Mouse (Mus musculus): ENCODE measurements around the gene Scn3a. TPM values are rescaled to one million over a fixed set of nuclear protein-coding genes. Genes with fewer than 3 reads are reported as not detected.
"Not testable (repeated sequence)": the region's sequence is repeated elsewhere in the genome, so short reads cannot be mapped to it uniquely, and the experiment has no call there.

The Scn3a gene
- polyA plus RNA-seq, 1 experiment from 2014 or later, result 3.6 TPM

- peak overlapping the region; percentile 24 for H3K4me3 ChIP-seq (replicated peaks)
- H3K27me3 ChIP-seq (replicated peaks), result no peaks in the 10 kb centered on the region
- 39% methylated on average over 11 of the region's 11 CpGs for WGBS
- peak overlapping the region; percentile 48; the same call in 1 of the 2 replicates for H3K27ac ChIP-seq
- ATAC-seq, result peak; percentile 93
- no peak overlapping the region for H3K9ac ChIP-seq
- no peaks in the 10 kb centered on the region for H3K4me1 ChIP-seq (replicated peaks)
- H3K4me2 ChIP-seq (replicated peaks), result peak overlapping the region; percentile 47
- H3K9me3 ChIP-seq, result no peaks in the 10 kb centered on the region
- H3K36me3 ChIP-seq, result no peaks in the 10 kb centered on the region
Measured at GRCm38 (mm10) chr2:65471311-65471882, 96.0 kb downstream of the Scn3a start.

DNA sequence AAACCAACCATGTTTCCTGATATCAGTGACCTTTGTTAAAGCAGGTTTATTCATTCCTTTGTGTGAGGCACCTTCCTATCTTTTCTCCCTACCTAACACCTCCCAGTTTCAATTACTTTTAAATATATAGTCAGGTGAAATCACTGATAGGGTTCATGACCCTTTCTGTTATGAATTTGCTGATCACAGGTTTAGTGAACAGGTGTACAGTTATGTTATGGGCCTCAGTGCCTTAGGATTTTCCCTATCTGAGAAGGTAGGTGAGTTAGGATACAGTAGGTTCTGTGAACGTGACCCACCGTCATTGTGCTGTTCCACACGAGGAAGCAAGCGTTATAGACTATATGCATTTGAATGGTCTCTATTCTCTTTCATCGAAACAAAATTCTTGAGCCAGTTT lies 101.7 kb downstream of the Scn3a start:
- peak; percentile 67 for ATAC-seq
- H3K4me1 ChIP-seq (replicated peaks), result no peaks in the 10 kb centered on the region

DNA sequence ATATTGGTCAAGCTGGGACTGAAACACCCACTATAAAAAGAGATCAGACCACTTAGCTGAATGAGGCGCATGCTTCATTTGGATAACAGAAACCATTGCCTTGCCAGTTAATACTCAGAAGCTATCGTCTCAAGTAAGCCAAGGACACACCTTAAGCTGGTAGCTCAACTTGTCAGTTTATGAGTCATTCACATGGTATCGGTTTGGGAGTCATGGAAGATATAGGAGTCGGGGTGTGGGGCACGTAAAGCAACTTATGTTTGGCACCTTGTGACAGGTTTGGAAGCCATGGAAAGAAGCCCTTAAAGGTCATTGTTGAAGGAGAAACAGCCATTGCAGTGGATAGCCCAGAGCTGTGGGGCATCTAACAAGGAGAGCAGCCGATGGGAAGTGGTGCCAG lies 113.7 kb downstream of the Scn3a start:
- 89% methylated on average over 6 of the region's 6 CpGs for WGBS
- H3K27me3 ChIP-seq (replicated peaks), result no peaks in the 10 kb centered on the region
- no peak overlapping the region for H3K4me3 ChIP-seq (replicated peaks)
- H3K4me1 ChIP-seq (replicated peaks), result no peaks in the 10 kb centered on the region
- no peaks in the 10 kb centered on the region for H3K36me3 ChIP-seq
- no peak for ATAC-seq
- H3K9ac ChIP-seq, result no peak overlapping the region
- no peak overlapping the region for H3K4me2 ChIP-seq (replicated peaks)
- no peaks in the 10 kb centered on the region for H3K9me3 ChIP-seq
- no peak overlapping the region for H3K27ac ChIP-seq

More for the DNA sequence above, 101.7 kb downstream of the Scn3a start:
- Histone ChIP-seq H3K9me3 (no peaks in the 10 kb centered on the region), H3K9ac (no peak overlapping the region), H3K4me2 (replicated peaks) (no peak overlapping the region), H3K27me3 (replicated peaks) (no peaks in the 10 kb centered on the region), H3K27ac (no peak overlapping the region), H3K4me3 (replicated peaks) (no peak overlapping the region), H3K36me3 (no peaks in the 10 kb centered on the region)
- WGBS, result 91% methylated on average over 5 of the region's 5 CpGs

DNA sequence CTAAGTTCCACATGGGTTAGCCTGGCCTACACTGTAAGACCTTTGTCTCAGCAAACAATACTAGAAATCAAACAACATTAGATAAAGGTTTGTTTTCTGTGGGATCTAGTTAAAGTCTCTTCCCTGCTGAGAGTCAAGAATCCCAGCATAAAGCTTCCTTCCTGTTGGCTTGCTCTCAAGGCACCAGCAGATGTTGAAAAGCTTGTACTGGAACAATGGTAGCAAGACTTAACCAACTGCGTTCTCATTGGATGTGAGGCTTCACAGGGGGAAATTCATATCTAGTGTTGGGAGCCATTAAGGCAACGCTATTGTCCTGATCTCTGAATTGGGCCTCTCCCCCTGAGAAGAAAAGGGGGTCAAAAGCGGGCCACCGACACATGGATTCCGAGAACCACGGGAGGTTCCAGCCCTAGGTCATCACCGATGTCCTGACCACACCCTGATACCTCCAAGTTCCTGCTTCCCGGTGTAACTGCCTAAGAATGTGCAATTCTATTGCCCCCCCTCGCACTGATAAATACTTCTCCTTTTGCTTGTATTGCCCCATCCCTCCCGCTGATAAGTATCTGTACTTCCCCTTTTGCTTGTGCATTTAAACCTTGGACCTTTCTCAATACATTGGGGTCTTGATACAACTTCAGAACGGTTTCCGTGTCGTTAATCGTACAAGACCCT lies 115.9 kb downstream of the Scn3a start:
- H3K27ac ChIP-seq; H3K36me3 ChIP-seq; H3K27me3 ChIP-seq (replicated peaks); H3K4me2 ChIP-seq (replicated peaks); H3K9me3 ChIP-seq; ATAC-seq; H3K4me3 ChIP-seq (replicated peaks); H3K4me1 ChIP-seq (replicated peaks); H3K9ac ChIP-seq: not testable (repeated sequence)
- 90% methylated on average over 14 of the region's 14 CpGs for WGBS

GRCm38 (mm10) chr2:65450449-65451360 lies 116.7 kb downstream of the Scn3a start:
- no peak overlapping the region for H3K27ac ChIP-seq

GRCm38 (mm10) chr2:65449126-65449828 lies 118.2 kb downstream of the Scn3a start:
- H3K9me3 ChIP-seq, result no peaks in the 10 kb centered on the region
- H3K4me2 ChIP-seq (replicated peaks), result no peak overlapping the region
- H3K9ac ChIP-seq, result no peak overlapping the region
- H3K4me3 ChIP-seq (replicated peaks), result no peak overlapping the region
- 93% methylated on average over 5 of the region's 5 CpGs for WGBS
- H3K36me3 ChIP-seq, result no peaks in the 10 kb centered on the region
- ATAC-seq, result no peak
- no peak overlapping the region for H3K27ac ChIP-seq
- H3K27me3 ChIP-seq (replicated peaks), result no peaks in the 10 kb centered on the region
- no peaks in the 10 kb centered on the region for H3K4me1 ChIP-seq (replicated peaks)

More at GRCm38 (mm10) chr2:65450449-65451360, 116.7 kb downstream of the Scn3a start:
- Histone ChIP-seq H3K4me3 (replicated peaks) (no peak overlapping the region), H3K9ac (no peak overlapping the region), H3K9me3 (no peaks in the 10 kb centered on the region), H3K27me3 (replicated peaks) (no peaks in the 10 kb centered on the region), H3K36me3 (no peaks in the 10 kb centered on the region), H3K4me2 (replicated peaks) (no peak overlapping the region), H3K4me1 (replicated peaks) (no peaks in the 10 kb centered on the region)
- 47% methylated on average over 2 of the region's 2 CpGs for WGBS
- ATAC-seq, result no peak

DNA sequence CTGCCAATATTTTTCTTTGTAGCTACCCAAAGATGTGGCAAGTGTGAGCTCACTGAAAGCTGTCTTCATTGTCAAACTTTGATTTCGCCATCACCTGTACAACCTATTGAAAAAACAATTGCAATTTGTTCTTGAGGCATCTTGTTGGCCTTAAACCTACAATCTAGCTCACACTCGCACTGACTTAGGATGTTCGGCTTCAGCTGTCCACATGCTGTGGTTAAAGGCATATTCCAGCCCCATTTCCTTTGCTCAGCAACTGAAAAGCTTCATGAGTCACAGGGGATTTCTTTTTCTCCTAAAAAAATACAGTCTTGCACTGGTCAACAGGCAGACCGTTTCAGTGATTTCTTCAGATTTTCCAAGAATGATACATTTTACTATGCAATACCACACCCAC lies 124.3 kb downstream of the Scn3a start:
- H3K9me3 ChIP-seq, result no peaks in the 10 kb centered on the region
- H3K4me2 ChIP-seq (replicated peaks), result no peak overlapping the region
- 86% methylated on average over 4 of the region's 4 CpGs for WGBS
- no peak overlapping the region for H3K9ac ChIP-seq
- no peak overlapping the region for H3K27ac ChIP-seq
- no peak overlapping the region for H3K4me3 ChIP-seq (replicated peaks)
- H3K36me3 ChIP-seq, result no peaks in the 10 kb centered on the region
- H3K27me3 ChIP-seq (replicated peaks), result no peaks in the 10 kb centered on the region
- H3K4me1 ChIP-seq (replicated peaks), result no peaks in the 10 kb centered on the region
- ATAC-seq, result no peak

- Histone ChIP-seq H3K4me3 (replicated peaks) (no peak overlapping the region), H3K4me1 (replicated peaks) (no peaks in the 10 kb centered on the region), H3K36me3 (no peaks in the 10 kb centered on the region), H3K27ac (no peak overlapping the region), H3K27me3 (replicated peaks) (no peaks in the 10 kb centered on the region), H3K4me2 (replicated peaks) (no peak overlapping the region), H3K9me3 (no peaks in the 10 kb centered on the region), H3K9ac (no peak overlapping the region)
- no peak for ATAC-seq
- WGBS, result 24% methylated on average over 5 of the region's 5 CpGs
Measured at GRCm38 (mm10) chr2:65441566-65441965, 125.9 kb downstream of the Scn3a start.

DNA sequence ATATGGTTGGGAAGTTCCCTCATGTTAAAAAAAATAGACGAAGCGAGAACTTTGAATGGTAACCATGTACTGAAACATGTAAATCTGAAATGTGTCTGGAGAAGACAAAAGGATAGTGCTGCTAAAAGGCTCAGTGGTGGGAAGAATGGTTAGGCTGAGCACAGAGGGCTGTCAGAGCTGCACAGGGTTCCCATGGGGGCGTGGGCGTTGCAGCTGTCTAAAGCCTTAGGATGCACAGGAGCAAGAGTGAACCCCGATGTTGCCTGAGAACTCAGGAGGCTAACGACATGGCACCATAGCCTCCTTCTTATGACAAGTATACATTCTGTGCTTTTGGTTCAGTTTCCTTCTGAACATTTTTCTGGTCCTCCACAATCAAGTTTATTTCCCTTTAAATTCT lies 126.3 kb downstream of the Scn3a start:
- Histone ChIP-seq H3K4me1 (replicated peaks) (no peaks in the 10 kb centered on the region), H3K4me2 (replicated peaks) (no peak overlapping the region), H3K27me3 (replicated peaks) (no peaks in the 10 kb centered on the region), H3K4me3 (replicated peaks) (no peak overlapping the region), H3K36me3 (no peaks in the 10 kb centered on the region), H3K9me3 (no peaks in the 10 kb centered on the region), H3K9ac (no peak overlapping the region), H3K27ac (no peak overlapping the region)
- ATAC-seq, result no peak
- 81% methylated on average over 6 of the region's 6 CpGs for WGBS

GRCm38 (mm10) chr2:65436917-65437316 lies 130.5 kb downstream of the Scn3a start:
- Histone ChIP-seq H3K27me3 (replicated peaks) (no peaks in the 10 kb centered on the region), H3K9me3 (no peaks in the 10 kb centered on the region), H3K4me3 (replicated peaks) (no peak overlapping the region), H3K36me3 (no peaks in the 10 kb centered on the region), H3K9ac (no peak overlapping the region), H3K27ac (no peak overlapping the region), H3K4me2 (replicated peaks) (no peak overlapping the region), H3K4me1 (replicated peaks) (no peaks in the 10 kb centered on the region)
- ATAC-seq, result no peak
- WGBS, result 79% methylated on average over 1 of the region's 1 CpGs

- no peaks in the 10 kb centered on the region for H3K9me3 ChIP-seq
- H3K9ac ChIP-seq, result no peak overlapping the region
- H3K4me2 ChIP-seq (replicated peaks), result no peak overlapping the region
- no peaks in the 10 kb centered on the region for H3K27me3 ChIP-seq (replicated peaks)
- no peak overlapping the region for H3K27ac ChIP-seq
- H3K4me3 ChIP-seq (replicated peaks), result no peak overlapping the region
- H3K4me1 ChIP-seq (replicated peaks), result no peaks in the 10 kb centered on the region
- ATAC-seq, result no peak
- H3K36me3 ChIP-seq, result no peaks in the 10 kb centered on the region
- 55% methylated on average over 5 of the region's 5 CpGs for WGBS
Measured at GRCm38 (mm10) chr2:65423501-65423900, 143.9 kb downstream of the Scn3a start.
